Mouse (Mus musculus): ENCODE data around the gene Tm7sf2.

Gene Tm7sf2

DNA sequence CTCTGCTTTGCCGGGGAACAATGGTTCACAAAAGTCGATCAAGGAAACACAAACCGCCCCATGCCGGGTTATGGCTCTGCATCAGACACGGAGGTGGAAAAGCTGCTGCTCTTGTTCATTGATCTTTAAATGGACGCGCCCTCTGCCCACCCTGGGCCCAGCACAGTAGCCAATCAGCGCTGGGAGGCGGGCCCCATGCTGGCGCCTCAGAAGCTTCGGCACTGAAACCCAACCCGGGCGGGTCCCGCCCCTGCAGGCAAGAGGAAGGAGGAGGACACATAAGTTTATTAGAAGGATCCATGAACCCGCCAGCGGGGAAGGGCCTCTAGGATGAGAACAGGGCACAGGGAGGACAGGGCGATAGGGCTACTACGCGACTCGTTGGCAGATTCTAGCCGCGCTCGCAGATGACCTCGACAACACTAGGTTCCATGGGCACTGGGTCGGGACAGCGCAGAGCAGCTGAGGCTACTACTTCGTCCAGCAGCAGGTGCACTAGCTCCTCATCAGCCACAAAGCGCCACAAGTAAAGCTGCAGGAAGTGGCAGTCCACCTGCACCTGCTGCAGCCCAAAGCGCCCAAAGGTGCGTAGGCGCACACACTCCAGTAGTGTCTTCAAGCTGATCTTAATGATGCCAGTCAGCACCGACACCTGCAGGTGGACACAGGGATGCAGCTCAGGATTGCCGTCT, at the start of gene Tm7sf2:
Gene Tm7sf2 (minus strand): TSS at position 650 of the 692 bp plus-strand sequence.
- peak; percentile 78 for DNase-seq

- DNase-seq: no peak
Measured at GRCm38 (mm10) chr19:6117346-6117985, 49.3 kb upstream of the Tm7sf2 start.

- DNase-seq: no peak
Measured at GRCm38 (mm10) chr19:6116113-6116850, 48.1 kb upstream of the Tm7sf2 start.

DNA sequence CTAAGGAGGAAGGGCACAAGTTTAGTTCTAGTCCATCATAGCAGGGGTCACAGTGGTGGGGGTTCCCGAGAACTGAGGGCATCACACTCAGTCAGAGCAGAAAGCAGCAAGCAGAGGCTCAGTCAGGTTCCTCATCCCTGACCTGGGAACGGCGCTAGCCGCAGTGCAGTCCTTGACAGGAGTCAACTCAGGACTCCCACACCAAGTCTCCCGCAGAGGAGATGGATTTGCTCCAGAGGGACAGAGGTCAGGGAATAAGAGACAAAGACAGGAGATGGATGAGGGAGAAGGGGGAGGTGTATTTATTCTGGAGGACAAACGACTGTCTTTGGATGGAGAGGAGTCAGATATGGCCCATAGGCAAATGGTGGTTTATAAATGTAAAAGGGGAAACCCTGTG, 44.9 kb upstream of the Tm7sf2 start:
- no peak for DNase-seq

DNA sequence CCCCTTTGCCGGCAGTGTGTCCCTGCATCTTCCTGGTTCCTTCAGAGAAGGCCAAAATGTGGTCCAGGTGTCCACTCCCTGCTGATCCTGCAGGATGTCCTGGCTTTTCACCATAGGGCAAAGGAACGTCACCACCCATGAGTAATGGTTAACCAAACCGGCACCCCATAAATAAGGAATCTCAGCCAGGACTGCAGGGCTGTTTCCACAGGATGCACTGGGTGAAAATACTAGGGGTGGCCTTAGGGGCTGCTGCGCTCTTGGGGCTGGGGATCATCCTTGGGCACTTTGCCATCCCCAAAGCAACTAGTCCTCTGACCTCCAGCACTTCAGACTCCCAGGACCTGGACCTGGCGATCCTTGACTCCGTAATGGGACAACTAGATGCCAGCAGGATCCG, 37.4 kb upstream of the Tm7sf2 start, which contains the start of gene Naaladl1:
Gene Naaladl1 (plus strand): TSS at position 197 of the 400 bp plus-strand sequence.
- no peak for DNase-seq

DNA sequence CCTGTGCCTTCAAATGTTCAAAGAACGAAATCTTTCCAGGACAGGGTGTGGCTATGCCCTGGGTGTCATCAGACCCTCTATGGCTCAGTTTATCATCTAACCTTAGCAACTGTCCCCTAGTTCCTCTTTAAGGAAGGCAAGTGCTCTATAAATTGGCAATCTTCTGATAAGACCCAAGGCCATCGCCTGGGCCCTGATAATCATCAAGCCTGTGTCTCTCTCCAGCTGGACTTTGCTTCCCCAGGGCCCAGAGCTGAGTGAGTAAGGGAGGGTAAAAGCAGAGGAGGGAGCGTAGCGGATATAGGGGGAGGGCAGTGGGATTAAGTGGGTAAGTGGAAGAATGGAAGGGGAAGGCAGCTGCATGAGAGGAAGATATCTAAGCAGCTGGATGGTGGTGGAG, 36.3 kb upstream of the Tm7sf2 start:
- no peak for DNase-seq

DNA sequence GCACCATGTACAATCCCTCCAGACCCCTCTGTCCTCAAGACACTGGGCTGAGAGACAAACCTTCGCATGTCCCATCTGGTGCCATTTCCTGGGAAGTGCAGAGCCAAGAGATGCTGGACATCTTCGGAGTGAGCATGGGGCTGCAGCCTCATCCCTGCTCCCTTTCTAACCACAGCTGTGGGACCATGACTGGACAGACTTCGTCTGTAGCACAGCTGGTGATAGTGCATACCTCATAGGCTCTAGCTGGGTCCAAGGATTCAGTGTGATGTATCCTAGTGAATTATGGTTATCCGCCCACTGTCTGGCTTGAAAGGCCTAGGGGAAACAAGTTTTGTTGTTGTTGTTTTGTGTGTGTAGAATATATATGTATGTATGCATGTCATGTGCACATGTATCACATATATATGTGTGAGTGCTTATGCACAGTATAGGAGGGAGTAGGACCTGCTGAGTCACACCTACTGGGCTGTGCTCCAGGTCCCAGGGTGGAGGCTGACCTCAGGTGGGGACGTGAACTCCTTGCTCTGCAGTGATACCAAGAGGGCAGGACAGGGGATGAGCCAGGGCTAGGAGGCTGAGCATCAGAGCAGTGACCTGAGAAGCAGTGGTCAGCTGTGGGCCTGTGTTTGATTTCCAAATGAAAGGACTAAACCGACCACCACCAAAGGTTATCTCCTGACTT, 34.1 kb upstream of the Tm7sf2 start:
- no peak for DNase-seq

DNA sequence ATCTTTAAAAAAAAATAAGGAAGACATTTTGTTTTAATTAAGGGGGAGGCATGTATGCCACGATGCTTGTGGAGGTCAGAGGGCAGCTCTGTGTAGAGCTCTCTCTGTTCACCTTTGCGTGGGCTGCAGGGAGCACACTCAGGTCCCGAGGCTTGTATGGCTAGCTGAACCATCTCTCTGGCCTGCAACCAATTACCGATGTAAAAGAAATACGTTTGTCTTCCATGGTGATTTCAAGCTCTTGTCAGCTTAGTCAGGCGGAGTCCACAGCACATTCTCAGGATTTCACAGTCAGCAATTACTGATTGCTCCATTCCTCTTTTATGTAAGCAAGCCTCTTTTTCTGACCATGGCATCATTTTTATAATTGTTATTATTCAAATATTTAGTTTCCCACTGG, 33.0 kb upstream of the Tm7sf2 start:
- no peak for DNase-seq

DNA sequence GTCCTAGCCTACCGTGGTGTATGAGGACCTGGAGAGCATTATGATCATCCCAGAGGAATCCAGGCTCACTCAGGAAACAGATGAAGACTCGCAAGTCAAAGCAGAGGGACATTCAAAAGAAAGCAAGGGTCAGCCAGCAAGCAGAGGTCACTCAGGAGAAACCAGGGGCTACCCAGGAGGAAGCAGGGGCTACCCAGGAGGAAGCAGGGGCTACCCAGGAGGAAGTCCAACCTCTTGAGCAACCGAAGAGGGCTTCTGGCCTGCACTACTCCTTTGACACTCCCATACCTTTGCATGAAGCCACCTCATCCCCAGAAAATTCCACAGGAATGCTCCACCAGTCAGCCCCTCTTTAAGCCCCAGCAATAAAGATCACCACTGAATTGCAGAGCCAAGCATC, 29.7 kb upstream of the Tm7sf2 start:
- no peak for DNase-seq

DNA sequence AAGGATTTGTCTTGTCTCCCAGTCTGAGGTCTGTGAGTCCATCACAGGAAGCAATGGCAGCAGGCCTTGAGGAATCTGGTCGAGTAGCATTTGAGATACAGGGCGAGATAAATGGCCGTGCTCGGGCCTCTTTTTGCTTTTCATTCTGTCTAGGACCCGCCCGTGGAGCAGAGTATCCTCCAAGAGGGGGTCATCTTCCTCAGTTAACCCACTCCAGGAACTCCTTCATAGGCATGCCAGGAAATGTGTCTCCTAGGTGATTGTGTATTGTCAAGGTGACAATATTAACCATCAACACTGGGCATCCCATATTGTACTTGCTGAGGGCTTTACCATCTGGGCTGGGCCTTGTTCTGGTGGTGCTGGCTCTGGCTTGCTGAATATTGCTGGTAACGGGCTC, 25.9 kb upstream of the Tm7sf2 start, which contains the start of gene AC131692.1:
Gene AC131692.1 (plus strand): TSS at position 301 of the 400 bp plus-strand sequence.
- DNase-seq: no peak

GRCm38 (mm10) chr19:6088841-6089240, 20.7 kb upstream of the Tm7sf2 start:
- DNase-seq: no peak

DNA sequence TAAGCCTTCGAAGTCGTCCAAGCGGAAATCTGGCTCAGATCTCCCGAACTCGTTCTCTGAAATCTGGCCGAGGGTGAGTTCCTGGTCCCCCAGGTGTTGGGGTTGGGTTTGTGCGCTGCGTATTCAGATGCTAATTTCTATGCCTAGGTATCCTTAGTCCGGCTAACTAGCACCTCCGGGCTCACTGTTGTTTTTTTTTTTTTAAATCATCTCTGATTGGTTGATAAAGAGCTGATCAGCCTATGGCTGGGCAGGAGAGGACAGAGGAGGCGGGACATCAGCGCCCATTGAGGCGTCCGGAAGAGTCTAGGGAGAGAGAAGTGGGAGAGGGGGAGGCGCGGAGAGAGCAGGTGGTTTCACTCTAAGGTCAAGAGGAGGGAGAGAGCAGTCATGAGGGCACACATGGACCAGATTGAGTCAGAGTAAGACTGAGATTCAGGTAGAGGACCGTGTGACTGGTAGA, 17.3 kb upstream of the Tm7sf2 start:
- DNase-seq: no peak

GRCm38 (mm10) chr19:6084478-6085248, 16.5 kb upstream of the Tm7sf2 start, which contains the start of the genes Zfpl1 and Cdca5:
Gene Zfpl1, minus strand, starts transcription at chr19:6084956.
Gene Cdca5, plus strand, starts transcription at chr19:6084983.
- peak; percentile 97 for DNase-seq

DNA sequence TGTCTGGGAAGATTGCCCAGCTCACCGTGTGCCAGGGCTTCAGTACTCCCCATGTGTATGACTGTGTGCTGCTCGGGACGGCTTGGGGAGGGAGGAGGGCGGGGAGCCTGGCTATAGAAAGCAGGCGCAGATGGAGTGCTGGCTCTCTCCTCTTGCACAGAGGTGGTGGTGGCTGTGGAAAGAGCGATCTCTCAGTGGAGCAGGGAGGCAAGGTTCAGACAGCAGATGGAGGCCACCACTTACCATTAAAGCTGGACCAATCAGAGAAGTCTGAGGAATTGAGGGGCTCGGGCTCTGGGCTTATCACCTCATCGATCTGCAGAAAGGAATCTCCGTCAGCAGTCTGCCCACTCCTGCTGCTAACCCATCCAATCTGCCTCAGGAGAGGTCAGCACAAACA, 14.0 kb upstream of the Tm7sf2 start, which contains the start of gene Gm28374:
Gene Gm28374 (minus strand): TSS at position 101 of the 400 bp plus-strand sequence.
- no peak for DNase-seq

DNA sequence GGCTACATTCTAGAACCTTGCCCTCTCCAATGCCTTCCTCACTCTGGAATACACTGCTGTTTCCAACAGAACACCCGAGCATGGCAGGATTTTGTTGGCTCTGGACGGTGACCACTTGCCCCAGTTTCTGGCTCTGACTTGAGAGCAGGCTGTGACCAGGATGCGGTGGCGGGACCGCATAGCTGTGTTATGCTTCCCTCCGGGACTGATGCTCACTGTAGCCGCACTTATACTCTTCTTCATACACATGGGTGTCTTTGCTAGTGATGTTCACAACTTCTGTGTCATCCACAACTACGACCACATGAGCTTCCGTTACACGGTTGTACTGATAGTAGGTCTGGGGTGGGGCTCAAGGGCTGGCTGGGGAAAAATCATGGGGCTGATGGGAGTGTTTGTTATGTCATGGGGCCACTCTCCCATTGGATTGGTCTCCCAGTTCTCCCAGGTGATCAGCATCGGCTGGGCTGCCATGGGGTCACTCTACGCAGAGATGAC, 11.9 kb upstream of the Tm7sf2 start, which contains the start of gene Tmem262:
Gene Tmem262 (plus strand): TSS at position 51 of the 498 bp plus-strand sequence.
- no peak for DNase-seq

DNA sequence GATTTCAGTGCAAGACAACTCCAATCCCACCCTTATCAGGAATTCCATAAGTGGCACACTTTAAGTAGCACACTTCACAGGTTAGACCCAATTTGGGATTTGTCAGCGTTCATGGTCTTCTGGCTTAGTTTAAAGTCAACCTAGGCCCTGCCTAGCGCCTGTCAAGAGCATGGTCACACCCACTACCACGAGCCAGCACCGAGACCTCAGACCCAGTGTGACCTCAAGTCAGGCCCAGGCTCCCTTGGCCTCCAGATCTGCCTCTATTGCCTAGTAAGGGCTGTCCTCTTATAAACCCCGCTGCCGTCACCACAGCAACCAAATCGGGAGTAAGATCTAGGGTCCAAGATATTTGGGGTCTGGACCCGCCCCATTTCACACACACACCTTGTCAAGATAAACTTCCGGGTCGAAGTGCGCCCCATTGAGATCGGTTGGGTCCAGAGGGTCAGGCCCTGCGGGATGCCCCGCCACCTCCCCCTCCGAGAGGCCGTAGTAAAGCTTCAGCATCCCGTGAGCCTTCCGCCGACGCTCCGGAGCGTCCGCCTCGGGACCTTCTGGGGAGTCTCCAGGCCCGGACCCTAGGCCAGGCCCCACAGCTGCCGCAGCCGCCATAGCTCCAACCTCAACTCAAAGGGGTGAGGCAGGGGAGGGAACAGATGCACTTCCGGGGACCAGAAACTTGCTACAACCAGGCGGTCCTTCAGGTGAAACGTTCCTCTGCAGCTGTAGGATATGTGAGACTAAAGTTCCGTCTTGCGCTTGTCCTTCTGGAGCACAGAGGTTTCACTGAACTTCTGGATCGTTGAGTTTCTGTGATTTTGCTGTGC, 8.6 kb upstream of the Tm7sf2 start, which contains the start of gene Vps51:
Gene Vps51 (minus strand): TSS at position 668 of the 830 bp plus-strand sequence.
- peak; percentile 78 for DNase-seq

DNA sequence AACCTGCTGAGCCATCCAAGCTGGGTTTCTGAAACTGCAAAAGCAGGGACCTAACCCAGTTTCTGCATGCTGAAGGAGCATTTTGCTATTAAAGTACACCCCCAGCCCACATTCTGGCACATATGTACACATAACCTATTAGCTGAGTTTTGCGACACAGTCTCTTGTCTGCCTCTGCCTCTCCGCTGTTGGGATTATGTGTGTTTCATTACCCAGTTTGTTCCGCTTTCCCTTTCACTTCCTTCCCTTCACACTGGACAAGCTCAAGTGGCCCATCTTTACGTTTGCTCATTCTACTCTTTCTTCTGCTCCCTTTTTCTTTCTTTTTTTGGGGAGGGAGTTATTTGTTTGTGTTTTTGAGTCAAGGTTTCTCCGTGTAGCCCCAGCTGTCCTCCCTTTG, 5.7 kb upstream of the Tm7sf2 start:
- no peak for DNase-seq

- no peak for DNase-seq
Measured at GRCm38 (mm10) chr19:6071261-6071660, 3.1 kb upstream of the Tm7sf2 start.

DNA sequence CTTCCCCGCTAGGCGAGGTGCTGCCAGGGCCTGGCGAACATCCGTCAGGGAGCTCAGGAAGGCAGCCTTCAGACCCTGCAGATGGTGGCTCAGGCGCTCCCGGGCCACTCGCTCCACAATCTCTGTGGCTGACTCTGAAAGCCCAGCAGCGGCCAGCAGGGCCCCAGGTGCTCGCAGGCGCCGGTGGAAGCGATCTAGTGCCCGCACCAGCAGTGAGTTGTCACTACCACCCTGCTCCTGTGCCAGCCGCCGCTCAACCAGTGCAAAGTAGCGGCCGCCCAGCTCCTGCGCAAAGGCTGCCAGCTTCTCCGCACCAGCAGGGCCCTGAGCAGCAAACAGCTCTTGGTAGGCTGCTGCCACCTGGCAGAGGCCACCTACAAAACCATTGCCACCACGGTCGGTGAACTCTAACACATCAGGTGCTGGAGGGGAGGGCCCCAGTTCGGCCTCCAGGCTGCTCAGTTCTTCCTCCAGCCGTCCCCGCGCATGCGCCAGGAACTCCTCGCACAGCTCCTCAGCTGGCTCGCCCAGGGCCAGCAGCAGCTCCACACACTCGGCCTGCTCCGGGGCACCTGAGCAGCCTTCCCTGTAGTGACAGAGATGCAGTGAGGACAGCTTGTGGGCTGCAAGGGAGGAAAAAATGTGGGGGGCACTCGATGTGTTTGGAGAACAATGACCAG, 2.5 kb upstream of the Tm7sf2 start:
- DNase-seq: no peak

GRCm38 (mm10) chr19:6069851-6070250, 1.7 kb upstream of the Tm7sf2 start:
- no peak for DNase-seq
